Mouse (Mus musculus) ES-CJ7 (cell line): ENCODE results near the gene Pomgnt1.

ENCODE experiments used
- DNase-seq: peaks from one replicate; pipeline ENCODE4 v3.0.0; 2011; ENCODE audit warnings: low read depth, low spot score

The Pomgnt1 gene

DNA sequence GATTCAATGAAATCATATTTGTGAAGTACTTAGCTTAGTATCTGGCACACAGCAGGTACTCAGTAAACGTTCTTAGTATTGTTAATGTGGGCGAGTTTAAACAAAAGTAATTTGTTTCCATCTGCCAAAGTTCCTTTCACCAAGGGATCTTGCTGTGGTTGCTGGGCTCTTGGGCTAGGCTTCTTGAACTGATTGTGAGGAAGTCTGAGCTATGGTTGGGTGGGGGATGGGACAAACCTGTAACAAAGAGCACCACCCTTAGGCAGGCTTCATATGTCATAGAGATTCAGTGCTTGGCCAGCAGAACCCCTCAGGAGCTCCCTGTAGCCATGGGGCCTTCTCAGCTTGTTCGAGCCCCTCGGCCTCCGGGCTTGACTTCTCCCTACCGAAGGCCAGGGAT, 49.4 kb downstream of the Pomgnt1 start, which contains the start of the genes 1700042G07Rik and Gm49337:
Gene 1700042G07Rik, plus strand, starts transcription at position 301 of the 400 bp plus-strand sequence.
Gene Gm49337, plus strand, starts transcription at position 313 of the 400 bp plus-strand sequence.
- DNase-seq, result no peak

DNA sequence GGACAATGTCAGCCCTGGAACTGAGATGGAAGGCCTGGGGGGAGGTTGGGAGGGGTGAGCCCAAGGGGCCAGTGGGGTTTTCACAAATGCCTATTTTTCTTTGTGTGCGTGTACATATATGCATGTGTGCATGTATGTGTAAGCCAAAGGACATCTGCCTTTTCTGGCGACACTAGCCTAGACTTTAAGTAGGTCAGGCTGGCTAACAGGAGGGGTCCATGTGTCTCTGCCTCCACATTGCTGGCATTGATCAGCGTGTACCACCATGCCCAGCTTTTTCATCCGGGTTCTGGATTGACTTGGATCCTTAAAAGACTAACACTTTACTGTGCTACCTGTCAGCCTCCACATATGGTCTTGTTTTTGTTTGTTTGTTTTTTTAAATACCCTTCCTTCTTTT, 50.1 kb downstream of the Pomgnt1 start:
- DNase-seq, result no peak

DNA sequence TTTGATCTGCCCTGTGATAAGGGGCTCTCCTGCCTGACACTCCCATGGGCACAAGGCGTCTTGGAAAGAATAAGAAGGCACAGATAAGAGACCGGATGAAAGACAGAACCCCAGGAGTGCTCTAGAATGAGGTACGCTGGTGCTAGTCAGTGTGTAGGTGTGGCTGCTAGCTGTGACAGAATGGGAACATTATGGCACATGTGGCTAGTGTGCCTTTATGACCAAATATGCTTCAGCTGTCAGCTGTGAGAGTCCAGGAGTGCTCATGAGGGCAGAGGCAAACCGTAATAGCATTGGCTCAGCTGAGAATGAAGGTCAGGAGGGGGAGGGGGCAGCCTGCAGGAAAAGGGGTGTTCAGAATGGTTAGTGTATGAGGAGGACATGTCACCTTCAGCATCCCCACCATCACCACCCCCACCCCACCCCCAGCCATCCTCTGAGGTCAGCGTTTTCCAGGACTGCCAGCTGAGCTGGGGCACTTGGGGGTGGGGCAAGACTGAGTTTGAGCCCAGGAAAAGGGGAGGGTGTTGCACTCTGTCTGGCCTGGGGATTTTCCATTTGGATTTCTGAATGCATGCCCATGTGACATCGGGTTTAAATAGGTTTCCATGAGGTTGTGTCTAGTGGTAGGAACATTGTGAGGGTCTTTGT, 51.0 kb downstream of the Pomgnt1 start:
- no peak for DNase-seq

DNA sequence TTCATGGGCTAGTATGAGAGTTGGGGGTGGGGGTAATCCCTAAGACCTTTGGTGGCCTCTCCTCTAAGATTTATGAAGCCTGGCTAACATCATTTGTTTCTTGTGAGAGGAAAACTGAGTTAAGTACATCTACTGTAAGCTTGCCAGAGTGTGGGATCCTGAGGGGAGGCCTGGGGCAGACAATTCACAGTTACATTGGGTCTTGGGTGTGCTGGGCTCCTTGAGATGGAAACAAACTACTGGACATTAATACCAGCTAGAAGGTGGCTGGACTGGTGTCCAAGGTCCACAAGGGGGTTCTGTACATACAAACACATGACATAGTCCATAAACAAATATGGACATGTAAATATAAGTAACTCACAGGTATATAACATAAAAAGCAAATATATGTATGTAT, 51.5 kb downstream of the Pomgnt1 start:
- no peak for DNase-seq

DNA sequence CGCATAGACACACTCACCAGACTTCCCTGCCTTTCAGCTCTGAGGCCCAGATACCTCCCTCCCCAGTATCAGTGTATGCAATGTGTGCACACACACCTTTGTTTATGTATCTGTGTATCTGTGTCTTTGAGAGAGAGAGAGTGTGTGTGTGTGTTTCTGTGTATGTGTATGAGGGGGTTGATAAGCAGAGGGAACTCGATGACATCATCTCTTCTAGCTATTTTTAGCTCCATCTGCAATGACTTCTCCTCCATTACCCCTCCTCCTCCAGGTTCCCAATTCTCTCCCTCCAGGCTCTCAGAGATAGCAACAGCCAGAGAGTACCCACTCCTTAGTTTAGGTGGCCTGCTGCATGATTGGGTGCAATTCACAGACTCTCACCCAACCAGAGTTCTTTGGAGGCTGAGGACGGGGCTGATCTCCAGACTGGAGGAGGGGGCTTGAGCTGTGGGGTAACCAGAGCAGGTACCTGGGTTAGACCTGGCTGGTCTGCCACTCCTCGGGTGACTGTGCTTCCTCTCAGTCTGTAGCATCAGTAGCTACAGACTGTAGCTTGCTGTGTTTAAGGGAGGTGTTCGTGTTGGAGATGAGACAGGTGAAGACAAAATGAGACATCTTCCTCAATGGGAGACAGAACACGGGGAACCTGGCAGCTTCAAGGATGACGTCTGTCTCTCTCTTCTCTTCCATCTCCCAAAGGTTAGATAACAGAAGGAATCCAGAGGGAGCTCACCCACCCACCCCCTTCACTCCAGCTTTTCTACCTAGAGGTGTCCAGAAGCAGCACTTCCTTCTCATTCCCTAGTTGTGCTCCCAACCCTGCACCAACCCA, 52.3 kb downstream of the Pomgnt1 start:
- no peak for DNase-seq

DNA sequence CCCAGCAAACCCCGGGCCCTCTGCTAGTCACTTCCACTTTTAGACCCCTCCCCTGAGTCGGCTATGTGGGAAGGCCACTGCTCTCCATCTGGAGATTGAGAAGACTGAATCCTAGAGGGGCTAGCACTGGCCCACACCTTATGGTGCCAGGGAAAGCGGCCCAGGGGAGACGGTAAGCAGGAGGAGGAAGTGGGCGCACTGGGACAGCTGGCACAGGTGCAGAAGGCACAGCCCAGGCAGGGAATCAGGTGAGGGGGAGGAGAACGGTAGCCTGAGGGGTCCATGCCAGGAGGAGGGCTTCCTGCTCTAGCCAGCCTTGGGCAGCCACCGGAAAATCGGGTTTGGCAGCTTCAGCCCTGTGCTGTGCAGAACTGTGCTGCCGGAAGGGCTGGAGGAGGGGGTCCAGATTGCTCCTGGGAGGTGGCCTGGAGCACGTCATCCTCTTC, 52.9 kb downstream of the Pomgnt1 start:
- peak; percentile 33 for DNase-seq

DNA sequence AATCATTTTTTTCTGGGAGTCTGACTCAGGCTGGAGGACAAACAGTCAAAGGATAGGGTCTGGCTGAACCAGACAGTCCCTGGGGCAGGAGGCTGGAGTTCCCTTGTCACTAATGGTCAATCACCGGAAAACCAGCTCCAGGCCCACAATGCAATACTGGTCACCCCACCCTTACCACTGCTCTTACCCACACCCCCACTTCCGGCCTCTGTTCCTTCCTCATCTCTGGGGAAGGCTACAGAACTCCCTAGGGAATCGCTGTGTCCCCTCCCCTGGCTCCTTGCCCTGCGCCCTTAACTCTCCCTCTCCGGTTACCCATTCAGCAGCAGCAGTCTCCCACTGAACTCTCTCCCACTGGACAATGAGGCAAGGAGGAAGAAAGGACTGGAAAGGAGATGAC, 53.5 kb downstream of the Pomgnt1 start:
- peak; percentile 43 for DNase-seq

DNA sequence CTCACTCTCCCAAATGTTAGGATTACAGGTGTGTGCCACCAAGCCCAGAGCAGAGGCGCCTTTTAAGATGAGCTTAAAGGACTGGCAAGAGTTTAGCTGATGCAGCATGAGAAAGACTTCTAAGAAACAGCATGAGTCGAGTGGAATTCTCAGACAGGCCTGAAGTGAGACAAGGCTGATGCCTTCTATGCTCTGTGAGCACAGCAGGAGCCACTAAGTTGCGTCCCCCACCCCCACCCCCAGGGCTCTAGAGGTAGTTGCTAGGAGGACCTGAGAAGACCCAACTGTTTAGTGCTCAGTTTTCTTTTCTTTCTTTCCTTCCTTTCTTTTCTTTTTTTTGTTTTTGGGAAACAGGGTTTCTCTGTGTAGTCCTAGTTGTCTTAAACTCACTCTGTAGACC, 58.4 kb downstream of the Pomgnt1 start:
- peak; percentile 51 for DNase-seq

DNA sequence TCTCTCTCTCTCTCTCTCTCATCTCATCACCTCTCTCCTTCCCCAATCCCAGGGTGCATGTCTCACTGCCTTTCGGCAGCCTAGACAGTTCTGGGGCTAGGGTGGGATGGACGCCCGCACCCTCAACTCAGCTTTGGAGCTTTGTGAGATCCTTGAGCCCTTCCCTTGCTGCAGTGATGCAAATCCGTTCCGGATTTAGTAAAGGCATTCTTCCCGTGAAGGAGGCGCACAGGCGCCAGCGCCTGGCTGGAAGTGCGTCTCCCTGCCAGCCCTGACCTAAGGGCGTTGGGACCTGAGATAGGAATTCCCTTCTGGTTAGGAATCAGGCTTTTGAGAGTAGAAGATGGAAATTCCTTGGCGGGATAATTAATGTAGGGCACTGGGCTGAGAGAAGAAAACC, 59.1 kb downstream of the Pomgnt1 start:
- DNase-seq, result peak; percentile 57

DNA sequence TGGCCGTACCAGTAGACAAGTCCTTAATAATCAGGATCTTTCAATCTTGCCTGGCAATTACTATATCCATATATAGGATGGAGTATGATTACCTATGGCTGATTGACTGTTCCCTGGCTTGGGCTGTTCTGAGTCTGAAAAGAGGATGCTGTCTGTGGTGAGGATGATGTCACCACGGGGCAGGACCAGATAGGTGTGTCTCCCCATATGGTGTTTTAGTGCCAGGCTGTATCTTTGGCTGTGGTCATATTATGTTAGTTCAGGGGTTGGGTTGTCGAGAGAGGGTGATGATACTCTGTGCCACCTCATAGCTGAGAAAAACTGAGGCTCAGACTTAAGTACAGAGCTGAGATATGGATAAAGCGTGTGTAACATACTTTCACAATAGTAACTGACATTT, 61.4 kb downstream of the Pomgnt1 start:
- no peak for DNase-seq

DNA sequence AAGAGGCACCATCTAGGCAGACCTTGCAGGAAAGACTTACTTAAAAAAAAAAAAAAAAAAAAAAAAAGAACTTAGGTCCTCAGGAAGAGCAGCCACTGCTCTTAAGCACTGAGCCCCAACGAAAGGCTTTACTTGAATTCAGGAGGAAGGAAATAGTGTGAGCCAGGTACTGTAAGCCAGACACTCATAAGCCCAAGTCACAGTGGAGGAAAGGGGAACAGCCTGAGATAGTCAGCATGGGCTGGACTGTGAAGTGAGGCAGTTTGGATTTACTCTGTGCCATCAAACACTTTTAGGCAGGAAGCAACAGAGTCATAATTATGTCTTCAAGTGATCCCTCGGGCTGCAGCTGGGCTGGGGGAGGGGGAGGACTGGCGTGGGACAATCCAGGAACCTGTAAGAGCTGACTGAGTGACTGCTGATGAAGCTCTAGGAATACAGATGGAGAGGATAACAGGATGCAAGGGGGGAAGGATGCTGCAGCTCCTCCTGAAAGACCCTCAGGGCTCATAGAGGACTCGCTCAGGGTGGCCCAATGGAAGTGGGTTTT, 68.7 kb downstream of the Pomgnt1 start:
- no peak for DNase-seq

DNA sequence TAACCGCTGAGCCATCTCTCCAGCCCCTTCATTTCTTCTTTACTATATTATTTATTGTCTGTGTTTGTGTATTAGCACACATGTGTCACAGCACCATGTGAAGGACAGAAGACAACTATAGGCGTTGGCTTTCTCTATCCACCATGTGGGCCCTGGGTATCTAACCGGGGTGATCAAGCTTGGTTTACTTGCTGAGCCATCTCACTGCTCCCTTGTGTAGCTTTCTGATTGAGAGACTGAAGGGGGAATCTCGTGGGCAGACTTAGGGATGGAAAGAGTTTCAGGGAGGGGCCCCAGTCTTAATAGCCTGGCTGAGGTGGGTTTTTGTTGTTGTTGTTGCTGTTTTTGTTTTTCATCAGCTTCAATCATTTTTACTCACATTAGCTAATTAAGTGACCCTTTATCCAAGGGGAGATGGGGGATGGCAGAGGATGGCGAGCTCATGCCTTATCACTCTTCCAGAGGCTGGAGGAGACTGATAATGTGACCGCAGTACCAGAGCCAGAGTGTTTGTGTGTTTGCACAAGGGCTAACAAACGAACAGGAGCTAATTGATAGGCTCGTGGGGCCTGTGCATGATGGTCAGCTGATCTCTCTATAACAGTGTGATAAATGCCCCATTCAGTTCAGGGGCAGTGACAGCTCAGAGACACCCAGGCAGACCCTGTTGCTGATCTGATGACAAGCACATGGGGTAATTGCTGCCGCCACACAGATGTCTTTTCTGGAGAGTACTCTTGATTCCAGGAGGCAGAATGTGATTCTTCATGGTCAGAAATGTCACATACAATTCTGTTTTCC, 70.1 kb downstream of the Pomgnt1 start:
- DNase-seq, result no peak

DNA sequence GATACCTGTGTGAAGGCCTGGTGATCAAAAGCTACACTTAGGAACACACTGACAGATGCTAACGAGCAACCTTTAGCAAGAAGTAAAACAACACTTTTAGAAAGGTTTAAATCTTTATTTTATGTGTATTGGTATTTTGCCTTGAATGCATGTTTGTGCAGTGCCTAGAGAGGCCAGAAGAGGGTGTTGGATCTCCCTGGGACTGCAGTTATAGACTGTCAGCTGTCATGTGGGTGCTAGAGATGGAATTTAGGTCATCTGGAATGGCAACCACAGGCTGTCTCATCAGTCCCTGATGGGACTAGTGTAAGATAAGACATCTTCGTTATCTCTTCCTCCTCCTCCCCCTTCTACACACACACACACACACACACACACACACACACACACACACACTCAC, 74.8 kb downstream of the Pomgnt1 start:
- DNase-seq, result no peak

DNA sequence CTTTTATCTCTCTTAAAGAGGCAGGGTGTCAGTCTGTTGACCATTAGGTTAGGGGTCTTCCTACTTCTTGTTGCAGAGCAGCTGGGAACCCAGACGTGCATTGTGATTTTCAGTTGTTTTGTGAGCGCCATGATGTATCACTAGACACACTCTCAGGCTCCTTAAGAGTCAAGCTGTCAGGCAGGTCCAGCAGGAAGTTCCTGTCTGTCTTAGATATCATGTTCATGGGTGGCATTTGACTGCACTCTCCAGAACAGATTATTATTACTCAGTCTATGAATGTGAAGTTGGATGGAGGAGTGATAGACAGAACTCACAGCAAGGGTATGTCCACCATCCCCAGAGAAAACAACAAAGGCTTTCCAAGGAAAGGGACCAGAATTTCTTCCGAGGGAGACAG, 80.8 kb downstream of the Pomgnt1 start:
- no peak for DNase-seq

DNA sequence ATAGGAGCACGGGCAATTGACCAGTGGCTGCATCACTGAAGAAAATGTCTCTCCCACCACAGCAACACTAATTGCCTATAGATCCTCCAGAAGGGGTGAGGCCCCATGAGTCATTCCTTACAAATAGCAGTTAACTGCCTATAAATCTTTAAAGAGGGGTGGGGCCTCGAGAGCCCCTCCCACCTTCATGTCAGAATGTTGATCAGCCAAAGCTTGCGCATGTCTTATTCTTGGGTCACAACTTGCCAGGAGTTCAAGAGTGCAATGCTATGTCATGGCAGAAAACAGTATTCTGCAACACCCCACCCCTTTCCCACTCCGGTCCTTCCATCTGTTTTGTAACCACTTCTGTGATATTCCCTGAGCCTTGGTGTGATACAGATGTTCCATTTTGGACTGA, 82.9 kb downstream of the Pomgnt1 start:
- peak; percentile 48 for DNase-seq

DNA sequence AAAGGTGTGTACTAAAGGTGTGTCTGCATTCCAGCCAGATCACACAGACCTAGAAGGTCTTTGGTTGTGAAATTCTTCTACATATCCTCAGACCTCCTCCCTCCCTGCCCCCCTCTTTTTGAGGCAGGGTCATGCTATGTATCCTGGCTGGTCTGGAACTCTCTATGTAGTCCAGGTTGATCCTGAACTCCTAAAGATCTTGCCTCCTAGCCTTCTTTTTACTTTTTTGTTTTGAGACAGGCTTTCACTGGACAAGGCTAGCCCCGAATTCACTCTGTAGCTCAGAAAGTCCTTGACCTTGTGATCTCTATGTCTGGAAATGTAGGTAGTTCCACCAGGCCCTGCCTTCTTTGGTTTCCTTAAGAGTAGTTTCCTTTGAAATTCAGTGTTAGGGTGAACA, 85.3 kb downstream of the Pomgnt1 start:
- peak; percentile 51 for DNase-seq
